Mouse (Mus musculus): ENCODE data around the gene Cdc25a. TPM values are rescaled to one million over a fixed set of nuclear protein-coding genes. Genes with fewer than 3 reads are reported as not detected.

Cdc25a gene
- polyA plus RNA-seq, 1 experiment: 28.3 TPM

DNA sequence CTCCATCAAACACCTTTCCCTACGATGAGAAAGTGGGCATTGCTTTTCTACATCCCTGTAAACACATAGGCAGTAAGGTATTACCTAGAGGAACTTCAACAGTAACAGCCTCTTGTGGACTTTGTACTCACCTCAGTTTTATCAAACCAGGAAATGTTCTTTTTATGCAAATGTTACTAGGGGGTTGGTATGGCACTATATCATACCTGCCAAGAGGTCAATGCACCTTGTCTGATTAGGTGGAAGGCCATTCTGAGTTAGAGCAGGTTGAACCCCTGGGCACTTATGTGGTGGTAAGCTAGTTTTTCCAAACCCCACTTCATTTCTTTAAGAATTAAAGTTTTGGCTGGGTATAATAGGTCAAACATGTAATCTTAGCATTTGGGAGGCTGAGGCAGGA lies 3.9 kb downstream of the Cdc25a start:
- Histone ChIP-seq H3K4me3 (replicated peaks; ENCODE audit: control insufficient read depth, low read depth, low read length) (no peak overlapping the region), H3K4me1 (ENCODE audit: control insufficient read depth, insufficient read depth, low read length) (peaks cover 3% of the 10 kb centered on the region), H3K27ac (ENCODE audit: control insufficient read depth, insufficient read depth, low read depth, low read length, poor library complexity) (no peak overlapping the region)
- 87% methylated on average over 1 of the region's 1 CpGs for WGBS
- TF ChIP-seq CTCF (IDR thresholded peaks at IDR 0.05; ENCODE audit: control insufficient read depth, insufficient read depth, low read length) (no peak), POLR2A (IDR thresholded peaks at IDR 0.05; ENCODE audit: borderline replicate concordance, control insufficient read depth, low read depth, low read length) (no peak)

DNA sequence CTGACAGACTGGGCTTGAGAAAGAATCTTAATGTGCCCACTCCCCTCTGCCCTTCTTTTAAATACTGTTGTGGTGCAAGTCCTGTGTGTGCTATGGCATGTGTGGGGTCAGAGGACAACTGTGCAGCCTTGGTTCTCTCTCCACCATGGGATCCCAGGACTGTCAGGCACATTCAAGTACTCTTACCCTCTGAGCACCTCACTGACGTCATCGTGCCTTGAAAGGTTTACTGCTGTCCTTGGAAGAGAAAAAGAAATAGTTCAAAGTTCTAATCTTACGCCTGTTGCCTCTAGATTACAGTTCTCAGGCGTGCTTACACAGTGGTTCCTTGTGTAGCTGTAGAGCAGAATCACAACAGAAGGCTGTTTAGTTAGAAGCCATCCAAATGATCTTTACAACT lies 10.9 kb downstream of the Cdc25a start:
- WGBS: 85% methylated on average over 4 of the region's 4 CpGs
- no peak for TF ChIP-seq POLR2A (IDR thresholded peaks at IDR 0.05; ENCODE audit: borderline replicate concordance, control insufficient read depth, low read depth, low read length)
- no peak for TF ChIP-seq CTCF (IDR thresholded peaks at IDR 0.05; ENCODE audit: control insufficient read depth, insufficient read depth, low read length)
- Histone ChIP-seq H3K4me3 (replicated peaks; ENCODE audit: control insufficient read depth, low read depth, low read length) (no peak overlapping the region), H3K4me1 (ENCODE audit: control insufficient read depth, insufficient read depth, low read length) (no peaks in the 10 kb centered on the region), H3K27ac (ENCODE audit: control insufficient read depth, insufficient read depth, low read depth, low read length, poor library complexity) (no peak overlapping the region)

DNA sequence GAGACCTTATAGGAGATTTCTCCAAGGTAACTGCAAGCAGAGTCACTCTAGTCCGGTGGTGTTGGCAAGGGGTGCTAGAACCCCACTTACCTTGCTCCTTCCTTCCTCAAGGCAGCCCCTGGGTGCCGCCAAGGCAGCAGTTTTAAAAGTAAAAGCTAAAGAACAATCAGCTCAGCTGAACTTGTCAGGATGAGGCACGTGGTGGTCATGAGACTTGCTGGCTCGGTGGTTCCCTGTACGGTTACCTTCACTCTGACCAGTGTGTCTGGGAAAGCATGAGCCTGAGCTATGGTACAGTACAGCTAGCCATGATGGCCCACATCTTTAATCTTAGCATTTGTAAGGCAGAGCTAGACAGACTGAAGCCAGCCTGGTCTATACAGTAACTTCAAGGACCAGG lies 11.9 kb downstream of the Cdc25a start:
- no peak overlapping the region for H3K4me3 ChIP-seq (replicated peaks; ENCODE audit: control insufficient read depth, low read depth, low read length)
- 85% methylated on average over 5 of the region's 5 CpGs for WGBS
- H3K4me1 ChIP-seq (ENCODE audit: control insufficient read depth, insufficient read depth, low read length): no peaks in the 10 kb centered on the region
- TF ChIP-seq CTCF (IDR thresholded peaks at IDR 0.05; ENCODE audit: control insufficient read depth, insufficient read depth, low read length): no peak
- TF ChIP-seq POLR2A (IDR thresholded peaks at IDR 0.05; ENCODE audit: borderline replicate concordance, control insufficient read depth, low read depth, low read length): no peak
- no peak overlapping the region for H3K27ac ChIP-seq (ENCODE audit: control insufficient read depth, insufficient read depth, low read depth, low read length, poor library complexity)

- H3K4me1 ChIP-seq (ENCODE audit: control insufficient read depth, insufficient read depth, low read length): no peaks in the 10 kb centered on the region
- TF ChIP-seq CTCF (IDR thresholded peaks at IDR 0.05; ENCODE audit: control insufficient read depth, insufficient read depth, low read length): no peak
- TF ChIP-seq POLR2A (IDR thresholded peaks at IDR 0.05; ENCODE audit: borderline replicate concordance, control insufficient read depth, low read depth, low read length): no peak
- no peak overlapping the region for H3K27ac ChIP-seq (ENCODE audit: control insufficient read depth, insufficient read depth, low read depth, low read length, poor library complexity)
- no peak overlapping the region for H3K4me3 ChIP-seq (replicated peaks; ENCODE audit: control insufficient read depth, low read depth, low read length)
- WGBS: 92% methylated on average over 8 of the region's 8 CpGs
Measured at GRCm38 (mm10) chr9:109891501-109891900, 16.1 kb downstream of the Cdc25a start.

GRCm38 (mm10) chr9:109892651-109893250 lies 17.4 kb downstream of the Cdc25a start:
- H3K27ac ChIP-seq (ENCODE audit: control insufficient read depth, insufficient read depth, low read depth, low read length, poor library complexity): no peak overlapping the region
- no peaks in the 10 kb centered on the region for H3K4me1 ChIP-seq (ENCODE audit: control insufficient read depth, insufficient read depth, low read length)
- TF ChIP-seq POLR2A (IDR thresholded peaks at IDR 0.05; ENCODE audit: borderline replicate concordance, control insufficient read depth, low read depth, low read length): no peak
- TF ChIP-seq CTCF (IDR thresholded peaks at IDR 0.05; ENCODE audit: control insufficient read depth, insufficient read depth, low read length): peak; percentile 85
- WGBS: 59% methylated on average over 5 of the region's 5 CpGs
- H3K4me3 ChIP-seq (replicated peaks; ENCODE audit: control insufficient read depth, low read depth, low read length): no peak overlapping the region

DNA sequence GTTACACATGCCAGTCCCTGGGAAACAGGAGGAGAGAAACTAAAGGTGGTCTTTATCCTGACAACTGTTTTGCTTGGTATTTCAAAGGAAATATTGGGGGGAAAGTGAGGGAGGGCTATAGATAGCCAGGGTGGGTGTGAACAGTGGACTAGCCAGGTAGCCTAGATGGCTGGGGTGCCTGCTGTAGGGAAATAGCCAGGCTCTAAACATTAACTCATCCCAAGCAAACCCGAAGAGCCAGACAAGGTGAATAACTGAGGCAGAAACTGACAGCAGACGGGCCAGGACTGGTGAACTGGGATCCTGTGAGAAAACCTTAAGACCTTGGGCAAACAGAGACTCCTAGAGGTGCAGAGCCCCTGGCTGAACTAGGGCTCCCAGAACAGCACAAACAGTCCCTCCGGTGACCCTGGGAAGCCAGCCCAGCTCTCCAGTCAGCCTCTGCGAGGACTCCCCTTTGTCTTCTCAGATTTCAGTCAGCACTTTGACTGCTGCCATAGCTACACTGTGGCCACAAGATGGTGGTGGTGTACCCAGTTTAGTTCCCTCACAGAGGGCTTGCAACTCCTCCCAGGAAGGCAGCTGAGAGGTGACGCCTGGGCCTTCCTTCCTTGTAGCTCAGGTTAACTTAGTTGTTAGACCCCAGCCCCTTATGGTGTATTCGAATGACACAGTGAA lies 19.2 kb downstream of the Cdc25a start:
- WGBS: 38% methylated on average over 6 of the region's 6 CpGs
- H3K4me1 ChIP-seq (ENCODE audit: control insufficient read depth, insufficient read depth, low read length): no peaks in the 10 kb centered on the region
- no peak overlapping the region for H3K27ac ChIP-seq (ENCODE audit: control insufficient read depth, insufficient read depth, low read depth, low read length, poor library complexity)
- TF ChIP-seq CTCF (IDR thresholded peaks at IDR 0.05; ENCODE audit: control insufficient read depth, insufficient read depth, low read length) (peak; percentile 81), POLR2A (IDR thresholded peaks at IDR 0.05; ENCODE audit: borderline replicate concordance, control insufficient read depth, low read depth, low read length) (no peak)
- H3K4me3 ChIP-seq (replicated peaks; ENCODE audit: control insufficient read depth, low read depth, low read length): no peak overlapping the region

DNA sequence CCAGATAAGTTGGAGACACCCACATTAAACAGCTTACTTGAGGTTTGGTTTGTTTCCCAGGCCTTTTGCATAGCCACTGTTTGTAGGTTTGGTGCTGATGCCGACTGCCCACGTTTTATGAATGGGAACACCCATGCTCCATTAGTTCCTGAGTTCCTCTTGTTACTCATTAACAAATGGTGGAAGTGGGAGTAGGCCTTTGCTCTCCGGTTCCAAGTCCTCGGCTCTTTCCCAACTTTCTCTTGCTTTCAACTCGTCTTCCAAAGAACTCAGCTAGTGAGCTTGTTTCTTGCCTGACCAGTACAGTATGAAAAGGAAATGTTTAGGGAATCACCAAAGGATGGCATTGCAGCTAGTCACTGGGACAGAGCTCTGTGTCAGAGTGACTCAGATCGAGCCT lies 20.2 kb downstream of the Cdc25a start:
- no peaks in the 10 kb centered on the region for H3K4me1 ChIP-seq (ENCODE audit: control insufficient read depth, insufficient read depth, low read length)
- no peak overlapping the region for H3K4me3 ChIP-seq (replicated peaks; ENCODE audit: control insufficient read depth, low read depth, low read length)
- H3K27ac ChIP-seq (ENCODE audit: control insufficient read depth, insufficient read depth, low read depth, low read length, poor library complexity): no peak overlapping the region
- 74% methylated on average over 6 of the region's 6 CpGs for WGBS
- TF ChIP-seq CTCF (IDR thresholded peaks at IDR 0.05; ENCODE audit: control insufficient read depth, insufficient read depth, low read length) (no peak), POLR2A (IDR thresholded peaks at IDR 0.05; ENCODE audit: borderline replicate concordance, control insufficient read depth, low read depth, low read length) (no peak)

DNA sequence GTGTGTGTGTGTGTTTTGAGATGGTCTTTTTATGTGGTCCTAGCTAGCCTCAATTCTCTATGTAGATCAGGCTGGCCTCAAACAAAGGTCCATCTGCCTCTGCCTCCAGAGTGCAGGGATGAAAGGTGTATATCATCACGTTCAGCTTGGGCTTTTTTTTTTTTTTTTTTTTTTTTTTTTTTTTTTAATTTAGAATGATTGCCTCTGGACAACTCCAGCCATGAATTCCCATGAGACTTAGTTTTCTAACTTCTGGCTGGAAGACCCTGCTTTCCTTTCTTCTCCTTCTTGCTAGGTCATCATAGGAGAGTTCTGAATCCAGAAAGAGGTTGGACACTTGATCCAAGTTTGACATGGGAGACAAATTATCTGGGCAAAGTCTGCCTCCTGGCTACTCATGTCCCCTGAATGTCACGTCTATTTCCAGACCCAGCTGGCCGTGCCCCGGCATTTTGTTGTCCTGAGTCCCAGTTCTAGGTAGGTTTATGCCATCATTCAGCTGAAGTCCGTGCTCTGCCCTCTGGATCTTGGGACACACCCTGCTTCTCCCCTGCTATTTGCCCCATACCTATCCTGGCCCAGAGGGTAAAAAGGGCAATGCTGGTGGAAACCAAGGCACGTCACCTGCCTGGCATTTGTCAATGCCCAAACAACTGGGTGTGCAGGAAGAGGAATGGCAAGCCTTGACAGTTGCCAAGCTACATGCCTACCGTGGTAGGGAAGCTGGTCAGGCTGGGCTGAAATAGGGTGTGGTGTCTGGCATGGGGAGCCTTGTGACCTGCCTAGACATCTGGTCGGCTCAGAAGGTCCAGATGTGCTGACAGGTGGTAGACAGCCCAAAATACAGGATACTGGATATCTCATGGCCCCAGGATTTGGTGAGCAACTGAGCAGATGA lies 21.1 kb downstream of the Cdc25a start:
- Histone ChIP-seq H3K4me3 (replicated peaks; ENCODE audit: control insufficient read depth, low read depth, low read length) (no peak overlapping the region), H3K27ac (ENCODE audit: control insufficient read depth, insufficient read depth, low read depth, low read length, poor library complexity) (no peak overlapping the region), H3K4me1 (ENCODE audit: control insufficient read depth, insufficient read depth, low read length) (no peaks in the 10 kb centered on the region)
- WGBS: 82% methylated on average over 8 of the region's 8 CpGs
- TF ChIP-seq POLR2A (IDR thresholded peaks at IDR 0.05; ENCODE audit: borderline replicate concordance, control insufficient read depth, low read depth, low read length) (no peak), CTCF (IDR thresholded peaks at IDR 0.05; ENCODE audit: control insufficient read depth, insufficient read depth, low read length) (no peak)
